Mouse (Mus musculus) adrenal gland, adult 2 months (tissue): ENCODE measurements at regions not wholly inside any gene's neighbourhood (a gene's known extent, or its start where the extent isn't known, plus 50 kb on each side); places are given as distances from the start of the nearest gene placed in this dataset.

Experiments
- DNase-seq: peaks from one replicate; pipeline ENCODE4 v3.0.0; 2021

DNA sequence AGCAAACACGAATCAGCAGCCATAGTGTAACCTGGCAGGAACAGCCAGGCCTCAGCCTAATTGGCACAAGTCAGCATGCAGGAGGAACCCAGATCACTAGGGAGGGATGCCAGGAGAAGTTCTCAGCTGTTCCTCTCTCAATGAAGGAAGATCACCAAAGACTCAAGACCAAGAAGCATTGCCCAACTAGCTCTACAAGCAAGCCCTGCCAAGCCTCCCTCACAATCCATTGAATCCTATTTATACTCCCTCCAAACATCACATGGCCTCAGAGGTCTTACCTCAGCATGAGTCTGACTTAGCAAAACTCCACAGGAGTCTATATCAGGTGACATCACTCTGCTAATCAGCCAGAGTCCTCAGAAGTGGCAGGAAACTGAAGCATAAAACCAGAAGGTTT lies 135.1 kb downstream of the Rbm43 start:
- no peak for DNase-seq

DNA sequence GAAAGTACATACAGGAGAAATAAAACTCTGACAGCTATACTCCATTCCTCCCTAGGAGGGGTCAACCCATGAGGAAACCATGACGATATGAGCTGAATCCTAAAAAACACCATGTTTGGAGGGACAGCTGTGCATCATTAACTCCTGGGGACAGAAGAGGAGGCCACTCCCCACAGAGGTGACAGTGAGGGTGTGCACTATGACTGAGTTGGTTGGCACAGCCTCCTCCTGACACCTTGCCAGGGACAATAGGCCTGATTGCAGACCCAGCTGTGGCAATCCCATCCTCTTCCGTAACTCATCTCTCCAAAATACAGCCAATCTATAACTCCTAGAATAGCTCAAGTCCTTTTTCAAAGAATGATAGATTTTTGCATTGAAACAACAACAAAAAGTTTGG lies 112.0 kb downstream of the Rbm43 start:
- peak; percentile 22 for DNase-seq

DNA sequence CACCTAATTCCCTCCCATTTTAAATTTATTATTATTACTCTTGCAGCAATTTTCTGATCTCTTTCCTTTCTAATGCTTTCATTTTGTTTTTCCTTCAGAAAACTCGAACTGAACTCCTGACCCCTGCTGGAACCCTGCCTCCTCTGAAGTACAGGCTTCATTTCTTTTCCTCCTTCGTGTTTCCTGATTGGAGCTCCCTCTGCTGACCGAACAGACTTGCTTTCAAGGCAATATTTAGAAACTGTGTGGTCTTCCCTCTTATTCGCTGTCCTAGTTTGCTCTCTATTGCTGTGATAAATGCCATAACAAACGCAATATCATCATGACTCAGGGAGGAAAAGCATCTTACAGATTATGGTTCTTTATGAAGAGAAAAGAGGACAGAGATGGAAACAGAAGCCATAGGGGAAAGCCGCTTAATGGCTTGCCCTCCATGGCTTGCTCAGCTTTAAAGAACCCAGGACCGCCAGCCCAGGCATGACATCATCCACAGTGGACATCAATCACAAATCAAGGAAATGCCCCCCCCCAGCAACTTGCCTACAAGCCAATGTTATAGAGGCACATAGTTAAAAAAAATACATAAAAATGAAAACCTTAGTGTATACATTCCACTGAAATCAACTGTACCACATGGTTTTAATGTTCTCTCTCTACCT lies 104.5 kb downstream of the Rbm43 start:
- peak; percentile 52 for DNase-seq

DNA sequence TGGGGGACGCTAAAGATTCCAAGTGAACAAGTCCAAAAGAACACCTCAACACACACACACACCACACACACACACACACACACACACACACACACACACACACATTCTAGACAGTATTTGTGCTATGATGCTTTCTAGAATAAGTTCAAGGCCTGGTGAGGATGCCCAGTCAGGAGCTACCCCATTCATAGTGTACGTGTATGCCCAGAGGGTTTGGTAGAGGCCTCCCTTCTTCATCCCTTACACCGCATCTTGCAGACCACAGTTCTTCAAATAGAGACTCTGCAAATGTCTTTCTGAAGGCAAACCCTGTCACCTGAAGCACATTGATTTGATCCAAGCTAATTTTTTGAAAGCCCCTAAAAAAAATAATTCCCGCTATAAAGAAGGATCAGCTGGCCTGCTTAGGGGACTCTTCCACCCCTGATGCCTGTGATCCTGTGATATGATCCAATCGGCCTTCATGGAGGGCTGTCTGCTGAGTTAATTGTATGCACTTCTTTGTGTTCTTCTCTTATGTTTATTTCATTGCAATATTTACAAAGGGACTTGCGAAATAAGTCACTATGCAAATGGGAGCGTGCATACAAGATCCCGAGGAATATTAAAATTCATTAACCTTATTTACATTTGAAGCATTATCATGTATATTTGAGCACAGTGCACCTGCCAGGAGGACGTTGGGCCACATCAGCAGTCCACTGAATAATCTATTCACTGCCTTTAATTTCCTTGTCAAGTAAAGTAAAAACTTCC lies 103.8 kb downstream of the Rbm43 start:
- no peak for DNase-seq

DNA sequence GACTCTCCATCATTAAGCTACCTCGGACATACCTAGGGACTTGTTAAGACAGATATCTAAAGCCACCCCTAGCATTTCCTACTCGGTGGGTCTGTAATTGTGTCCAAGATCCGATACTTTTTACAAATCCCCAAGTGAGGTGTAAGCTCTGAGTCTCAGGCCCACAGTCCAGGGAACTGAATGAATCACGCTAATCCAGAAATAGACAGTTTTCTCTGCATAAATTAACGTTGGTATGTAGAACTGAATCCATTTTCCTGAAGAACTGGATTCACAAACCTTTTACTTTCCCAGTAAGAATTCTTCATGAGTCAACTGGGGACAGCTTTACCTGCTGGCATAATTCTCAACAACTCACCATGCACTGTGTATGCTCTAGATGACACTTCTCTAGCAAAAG lies 97.1 kb downstream of the Rbm43 start:
- DNase-seq = no peak

DNA sequence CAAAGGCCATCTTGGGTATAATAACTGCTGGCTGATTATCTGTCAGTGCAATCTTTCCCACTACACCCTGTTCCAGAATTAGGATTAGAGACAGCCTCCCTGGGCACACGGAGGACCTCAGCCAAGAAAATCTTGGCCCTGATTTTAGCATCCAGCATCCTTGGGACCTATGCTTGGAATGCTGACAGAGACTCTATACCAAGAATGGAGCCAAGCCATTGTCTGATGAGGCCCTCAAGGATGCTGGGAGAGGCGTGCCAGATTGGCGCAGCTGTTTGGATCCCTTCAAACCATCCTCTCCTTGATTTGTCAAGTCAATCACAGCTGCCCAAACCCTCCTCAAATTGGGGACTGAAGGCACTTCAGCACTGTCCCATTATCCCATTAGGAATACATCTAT lies 94.2 kb downstream of the Rbm43 start:
- DNase-seq = no peak

DNA sequence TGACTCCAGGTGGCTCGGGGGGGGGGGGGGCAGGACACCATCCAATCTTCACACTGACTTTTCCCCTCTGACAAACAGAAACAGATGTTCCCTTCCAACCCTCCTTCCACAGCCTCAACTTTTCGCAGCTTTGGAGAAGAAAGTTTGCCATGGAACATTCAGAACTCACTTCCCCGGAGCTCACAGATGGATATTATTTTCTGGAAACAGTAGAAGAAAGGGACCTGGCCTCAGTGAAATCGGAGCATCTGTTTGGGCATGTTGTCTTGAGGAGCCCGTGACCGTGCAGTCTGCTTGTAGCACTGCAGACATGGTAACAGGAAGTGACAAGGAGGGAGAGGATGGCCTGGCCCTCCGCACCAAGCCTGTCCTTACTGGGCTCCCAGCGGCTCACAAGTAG lies 90.1 kb downstream of the Rbm43 start:
- no peak for DNase-seq

DNA sequence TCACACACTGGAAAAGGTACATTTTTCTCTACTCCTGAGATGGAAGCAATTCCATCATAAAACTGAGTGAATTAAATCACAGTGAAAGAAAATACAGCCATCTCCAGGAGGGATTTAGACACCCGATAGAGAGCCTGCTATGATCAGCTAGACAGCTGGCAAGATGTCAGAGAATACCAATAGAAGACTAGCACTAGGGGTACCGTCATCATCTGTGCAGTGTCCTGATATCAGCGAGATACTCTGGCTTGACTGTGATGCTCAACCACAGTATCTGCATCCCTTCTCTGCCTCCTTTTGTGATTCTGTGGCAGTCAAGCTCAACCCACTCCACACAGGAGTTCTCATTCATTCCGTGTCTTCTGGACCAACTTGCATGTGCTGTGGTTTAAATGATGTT lies 87.4 kb downstream of the Rbm43 start:
- DNase-seq = no peak

DNA sequence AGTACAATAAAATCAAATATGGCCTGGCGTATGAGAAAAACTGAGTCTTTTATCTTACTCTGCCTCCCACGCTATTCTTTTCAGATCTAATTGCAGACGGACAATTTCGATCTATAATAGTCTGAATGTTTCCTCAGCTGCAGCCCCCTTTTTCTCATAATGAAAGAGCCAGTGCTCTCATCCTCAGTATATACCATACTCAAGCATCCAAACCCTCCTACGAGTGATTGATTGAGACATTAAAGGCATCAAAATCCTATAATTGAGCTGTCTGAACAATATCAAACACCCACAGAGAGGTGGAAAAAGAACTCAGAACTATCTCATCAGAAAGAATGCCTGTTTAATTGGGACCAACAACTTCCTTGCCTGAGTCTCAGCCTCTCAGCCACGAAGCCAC lies 87.0 kb downstream of the Rbm43 start:
- DNase-seq = no peak

DNA sequence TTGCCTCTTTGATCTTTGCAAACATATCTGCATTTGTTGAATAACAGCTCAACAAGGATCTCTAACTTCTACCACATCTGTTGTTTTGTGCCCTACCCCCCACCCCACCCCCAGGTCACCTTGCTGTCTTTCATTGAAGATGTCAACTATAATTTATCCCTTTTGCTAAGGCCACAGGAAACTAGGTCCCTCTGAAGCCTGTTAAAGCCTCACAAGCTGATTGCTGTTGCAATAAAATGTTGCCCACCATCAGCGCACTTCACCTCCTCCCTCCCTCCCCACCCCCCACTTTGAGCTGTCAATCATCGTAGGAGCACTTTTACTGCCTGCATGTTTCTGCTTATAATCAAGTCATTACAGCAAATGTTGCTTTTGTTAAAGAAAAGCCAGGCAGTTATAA lies 86.5 kb downstream of the Rbm43 start:
- DNase-seq = no peak

DNA sequence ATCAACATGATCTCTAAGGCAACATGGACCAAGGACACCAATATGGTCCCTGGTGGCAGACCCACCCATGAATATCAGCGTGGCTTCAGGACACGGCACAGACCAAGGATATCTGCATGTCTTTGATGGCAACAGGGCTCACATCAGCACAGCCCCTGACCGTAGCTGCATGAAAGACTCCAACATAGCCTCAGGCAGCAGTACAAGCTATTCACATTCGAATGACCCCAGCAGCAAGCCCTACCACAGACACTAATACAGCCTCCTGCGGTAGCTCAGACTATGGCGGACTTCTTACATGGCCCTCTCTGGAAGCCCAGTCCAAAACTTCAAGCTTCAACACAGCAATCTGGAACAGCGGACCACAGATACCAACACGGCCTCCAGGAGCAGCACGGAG lies 84.4 kb downstream of the Rbm43 start:
- no peak for DNase-seq

DNA sequence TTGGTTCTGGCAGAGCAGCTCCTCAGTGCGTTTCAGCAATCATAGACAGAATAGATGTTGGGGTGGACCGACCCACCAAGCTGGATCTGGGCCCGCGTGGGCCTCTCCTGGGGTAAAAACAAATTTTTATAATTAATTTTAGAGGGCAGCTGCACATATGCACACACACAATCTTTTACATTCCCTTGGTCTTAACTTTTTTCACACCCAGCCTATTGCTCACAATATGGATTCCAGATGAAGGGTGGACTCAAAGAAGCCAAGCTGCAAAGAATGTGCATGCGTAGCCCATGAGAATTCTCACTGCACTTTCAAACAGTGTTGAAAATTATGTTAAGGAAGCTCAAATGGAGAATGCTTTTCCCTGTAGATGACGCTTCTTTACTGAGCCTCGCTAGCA lies 83.3 kb downstream of the Rbm43 start:
- DNase-seq = no peak

DNA sequence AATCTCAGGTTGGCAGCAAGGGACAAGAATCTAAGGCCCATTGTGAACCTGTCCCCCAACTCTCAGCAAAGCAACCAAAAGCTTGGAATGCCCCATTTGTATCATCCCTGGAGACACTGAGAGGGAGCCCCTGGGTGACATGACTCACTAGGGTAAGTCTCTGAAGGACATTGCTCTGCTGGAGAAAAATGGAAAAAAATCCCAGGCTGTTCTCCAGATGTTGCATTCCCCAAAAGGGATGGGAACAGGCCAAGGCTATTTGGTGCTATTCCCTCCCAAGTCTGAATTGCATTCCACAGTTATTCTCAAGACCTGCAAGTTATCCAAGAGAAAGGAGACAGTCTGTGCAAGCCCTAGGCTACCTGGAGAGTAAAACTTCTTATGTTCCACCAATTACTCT lies 77.7 kb downstream of the Rbm43 start:
- peak; percentile 28 for DNase-seq

DNA sequence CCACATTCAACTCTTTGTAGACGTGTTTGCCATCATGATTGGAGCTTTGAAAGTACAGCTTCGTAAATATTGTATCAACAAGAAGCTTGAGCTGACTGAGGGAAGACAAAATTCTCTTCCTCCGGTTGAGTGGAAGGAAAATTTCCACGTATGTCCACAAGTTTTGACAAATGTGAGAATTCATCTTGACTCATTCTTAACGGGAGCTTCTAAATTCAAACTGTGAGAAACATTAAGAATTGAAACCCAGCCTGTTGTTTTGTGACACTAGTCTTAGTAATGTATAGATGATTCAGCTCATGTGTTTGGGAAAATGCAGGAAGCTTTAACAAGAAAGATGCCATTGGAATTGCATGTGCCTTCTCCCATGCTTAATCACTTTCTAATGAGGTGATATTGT lies 68.9 kb downstream of the Rbm43 start:
- DNase-seq = no peak

DNA sequence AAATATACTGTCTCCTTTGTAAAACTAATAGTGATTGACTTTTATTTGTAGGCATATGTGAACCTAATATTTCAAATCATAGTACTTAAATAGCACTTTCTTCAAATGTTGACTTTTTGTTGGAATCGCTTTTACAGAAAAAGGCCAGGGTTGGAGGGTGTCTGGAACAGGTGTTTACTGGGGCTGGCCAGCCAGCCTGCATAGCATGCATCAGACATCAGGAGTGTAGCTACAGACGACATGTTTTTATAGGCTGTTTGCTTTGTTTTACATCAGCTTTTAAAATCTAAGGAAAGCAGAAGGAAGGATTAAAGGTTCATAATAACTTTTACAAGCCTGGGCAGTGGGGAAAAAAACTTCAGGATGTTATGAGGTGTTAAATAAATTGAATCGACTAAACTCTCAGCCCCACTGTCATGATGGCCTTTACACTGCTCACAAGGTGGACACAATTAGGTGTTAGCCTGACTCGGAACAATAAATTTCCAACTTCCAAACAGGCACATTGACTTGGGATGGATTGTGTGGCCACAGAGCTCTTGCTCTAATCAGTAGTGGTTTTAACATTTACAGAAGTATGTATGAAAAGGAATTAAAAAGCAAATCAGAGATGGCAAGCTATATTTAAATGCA lies 66.0 kb downstream of the Rbm43 start:
- DNase-seq = no peak

DNA sequence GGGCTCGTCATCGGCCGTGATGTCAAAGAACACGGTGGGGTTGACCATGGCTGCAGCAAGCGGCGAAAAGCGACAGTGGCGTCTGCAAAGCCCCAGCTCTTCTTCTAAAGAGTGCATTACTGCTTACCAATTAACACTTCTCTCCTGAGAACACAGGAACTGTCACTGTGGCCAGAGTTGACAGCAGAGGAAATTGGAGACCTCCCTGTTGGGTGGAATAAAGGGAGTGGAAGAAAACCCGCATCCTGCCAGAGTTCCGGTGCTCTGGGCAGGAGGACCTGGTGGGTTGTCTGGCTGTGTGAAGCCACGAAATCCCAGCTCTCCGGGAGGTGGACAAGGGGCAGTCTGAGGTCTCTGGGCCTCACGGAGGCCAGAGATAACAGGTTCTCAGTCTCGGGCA lies 63.4 kb downstream of the Rbm43 start:
- no peak for DNase-seq
